Mouse (Mus musculus) heart, postnatal 0 days (tissue): ENCODE results near the gene Ppm1l.

ENCODE experiments used
- CTCF ChIP-seq: IDR thresholded peaks from 2 replicates; pipeline ENCODE4 v1.5.1; 2016; ENCODE audit warnings: antibody characterized with exemption, control low read depth, low read depth
- EP300 ChIP-seq: IDR thresholded peaks from 2 replicates; pipeline ENCODE4 v1.6.1; 2016; ENCODE audit warnings: antibody characterized with exemption, low read depth

DNA sequence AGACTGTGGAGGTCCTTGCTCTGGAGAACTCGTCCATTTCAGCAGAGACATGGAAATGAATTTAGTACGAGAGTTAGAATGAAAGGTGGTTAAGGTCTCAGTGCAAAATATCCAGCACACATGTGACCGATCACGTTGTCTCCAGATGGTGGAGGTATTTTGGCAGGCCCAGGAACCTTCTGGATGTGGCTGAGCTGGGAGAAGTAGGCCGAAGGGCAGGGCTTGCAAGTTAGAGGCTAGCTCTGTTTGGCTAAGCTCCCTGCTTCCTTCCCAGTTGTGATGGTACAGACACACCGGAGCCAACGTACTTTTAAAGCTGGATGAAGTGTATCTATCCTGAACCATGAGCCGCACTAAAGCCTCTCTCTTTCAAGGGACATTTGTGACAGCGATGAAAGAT lies 76.4 kb downstream of the Ppm1l start:
- TF ChIP-seq CTCF (no peak), EP300 (no peak)
